In the genomic region with DNA sequence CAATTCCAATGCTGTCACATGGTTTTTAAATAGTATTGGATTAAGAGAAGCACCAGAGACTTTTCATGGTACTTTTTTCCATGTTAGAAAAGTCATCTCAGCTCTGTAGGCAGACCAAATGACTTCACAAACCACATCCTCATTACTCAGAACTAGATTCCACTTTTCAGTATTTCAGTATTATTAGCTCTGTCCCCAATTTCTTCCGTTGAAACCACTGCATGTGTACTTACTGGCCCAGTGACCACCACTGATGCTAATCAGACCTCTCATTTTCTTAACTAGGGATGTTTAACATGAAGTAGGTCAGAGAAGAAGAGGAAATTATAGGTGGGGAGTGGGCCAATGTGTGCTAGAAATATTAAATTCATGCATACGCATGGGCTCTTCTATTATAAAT, we compare ENCODE assay signal across 27 mouse cellular contexts.
DNase-seq lines count a peak whose midpoint lies in the region; ATAC-seq and TF ChIP-seq lines count a peak whose summit lies in the region.
"Had no signal": no experiment of that assay in that cellular context is flagged by ENCODE, and none has a peak within 500 bp of the region (broad histone marks: within the 10 kb centered on the region; RNA-seq: fewer than 3 reads in every experiment).

No protein-coding gene starts in this region.

- H3K4me1 ChIP-seq in CH12.LX (ENCODE audit: control insufficient read depth in 1 of 2, insufficient read depth in 2 of 2): peaks cover 13 to 19% of the 10 kb centered on the region in 2 experiments
- H3K4me1 ChIP-seq: forebrain, embryonic 10.5 days; forebrain, embryonic 13.5 days; heart, embryonic 12.5 days; heart, embryonic 15.5 days; intestine, embryonic 15.5 days had no signal

- TF ChIP-seq RAD21 in CH12.LX (IDR thresholded peaks at IDR 0.05; ENCODE audit: low read depth, low read length): peak; percentile 29

- no peak for TF ChIP-seq POLR2A in CH12.LX (IDR thresholded peaks at IDR 0.05; ENCODE audit: low read depth, low read length)

- dilution Hi-C loops in CH12.LX (cut with MboI; ENCODE audit: extremely low pct_ligation_motif_present, extremely low pct_unique_long_range_greater_than_20kb, low sequenced_read_pairs): no loop called here

- TF ChIP-seq CTCF in CH12.LX (conservative IDR thresholded peaks at IDR 0.05 in 1 of 2, IDR thresholded peaks at IDR 0.05 in 1 of 2; ENCODE audit: low read depth in 2 of 2, low read length in 2 of 2): no peak

- H3K27me3 ChIP-seq in CH12.LX (replicated peaks): no peaks in the 10 kb centered on the region
- H3K27me3 ChIP-seq: forebrain, embryonic 13.5 days; heart, embryonic 12.5 days; heart, embryonic 15.5 days; intestine, embryonic 15.5 days had no signal

- H3K36me3 ChIP-seq in CH12.LX (replicated peaks in 1 of 2; ENCODE audit: control insufficient read depth in 1 of 2, insufficient read depth in 1 of 2, low read length in 1 of 2): no peaks in the 10 kb centered on the region
- H3K36me3 ChIP-seq: forebrain, embryonic 10.5 days; heart, embryonic 12.5 days; heart, embryonic 15.5 days; intestine, embryonic 15.5 days had no signal

- H3K9ac ChIP-seq in CH12.LX (ENCODE audit: insufficient read depth, low read depth): no peak overlapping the region
- H3K9ac ChIP-seq: forebrain, embryonic 13.5 days; forebrain, postnatal 0 days; heart, embryonic 12.5 days; heart, embryonic 15.5 days; hindbrain, embryonic 14.5 days; intestine, embryonic 15.5 days had no signal

- H3K9me3 ChIP-seq in CH12.LX (replicated peaks; ENCODE audit: low read length): no peaks in the 10 kb centered on the region
- H3K9me3 ChIP-seq: forebrain, embryonic 10.5 days; forebrain, embryonic 13.5 days; heart, embryonic 12.5 days; heart, embryonic 15.5 days; intestine, embryonic 15.5 days had no signal

- H3K79me2 ChIP-seq in CH12.LX (replicated peaks; ENCODE audit: control insufficient read depth, extremely low read depth, insufficient read depth, poor library complexity, severe bottlenecking): no peaks in the 10 kb centered on the region

- DNase-seq in CD4-positive helper T cell, adult 2 months (ENCODE audit: low read depth, low spot score): peak; percentile 26
- peak; percentile 90 for DNase-seq in CH12.LX (ENCODE audit: extremely low read depth)
- DNase-seq in embryo, embryonic 10 days (ENCODE audit: low spot score): no peak
- DNase-seq in cerebellum, adult 9-10 months: no peak
- DNase-seq in urinary bladder, postnatal 25 days (ENCODE audit: low spot score): no peak
- DNase-seq: adrenal gland, adult 8-10 months; adrenal gland, postnatal 25 days; B cell, adult 2 months; cerebellum, adult 18-20 months; cerebellum, adult 9-11 months; cerebellum, postnatal 25 days; forebrain, postnatal 0 days; gastrocnemius, postnatal 25 days; heart, adult 18-20 months; heart, postnatal 10 days; heart, postnatal 36 days; kidney, adult 11 months; kidney, adult 8-10 months had no signal

- peak; percentile 48 to 71; a peak in 2 of 4 replicates for ATAC-seq in hematopoietic stem cell, adult 5-6 weeks (replicated peaks in 1 of 2; ENCODE audit: insufficient read depth in 1 of 2, low FRiP score in 2 of 2, low TSS enrichment in 1 of 2, low read depth in 1 of 2, poor library complexity in 2 of 2, severe bottlenecking in 2 of 2)
- no peak for ATAC-seq in megakaryocyte-erythroid progenitor cell, adult 5-6 weeks (replicated peaks; ENCODE audit: low FRiP score, low TSS enrichment, poor library complexity, severe bottlenecking)
- ATAC-seq: forebrain, embryonic 13.5 days; forebrain, postnatal 0 days; hindbrain, postnatal 0 days; intestine, embryonic 15.5 days had no signal

- H3K4me3 ChIP-seq in CH12.LX (replicated peaks in 1 of 3; ENCODE audit: low read depth in 2 of 3, low read length in 2 of 3, poor library complexity in 1 of 3): no peak overlapping the region
- H3K4me3 ChIP-seq: forebrain, embryonic 10.5 days; forebrain, embryonic 13.5 days; heart, embryonic 12.5 days; heart, embryonic 15.5 days; intestine, embryonic 15.5 days had no signal

- in situ Hi-C loops in CH12.LX (cut with MboI; ENCODE audit: low pct_ligation_motif_present, low pct_unique_long_range_greater_than_20kb, low sequenced_read_pairs): no loop called here

- peak overlapping the region; percentile 71; the same call in 1 of the 2 replicates for H3K4me2 ChIP-seq in CH12.LX (ENCODE audit: insufficient read depth, low read depth, poor library complexity, severe bottlenecking)
- H3K4me2 ChIP-seq: forebrain, embryonic 13.5 days; heart, embryonic 12.5 days; heart, embryonic 15.5 days; hindbrain, embryonic 14.5 days; intestine, embryonic 15.5 days had no signal

- TF ChIP-seq EP300 in CH12.LX (IDR thresholded peaks at IDR 0.05; ENCODE audit: low read length): peak; percentile 100

- H3K27ac ChIP-seq in CH12.LX (ENCODE audit: insufficient read depth, low read depth): peak overlapping the region; percentile 71
- H3K27ac ChIP-seq: forebrain, embryonic 10.5 days; forebrain, embryonic 13.5 days; heart, embryonic 15.5 days; hindbrain, embryonic 14.5 days; hindbrain, postnatal 0 days; intestine, embryonic 15.5 days had no signal

TF ChIP-seq in CH12.LX, 34 proteins besides CTCF, POLR2A, EP300 and RAD21:
- TF ChIP-seq ZKSCAN1 (IDR thresholded peaks at IDR 0.05; ENCODE audit: borderline replicate concordance, low read depth, low read length): no peak; the same call in 1 of the 2 replicates
- no peak for TF ChIP-seq USF1 (IDR thresholded peaks at IDR 0.05; ENCODE audit: low read depth, low read length)
- no peak for TF ChIP-seq NRF1 (IDR thresholded peaks at IDR 0.05; ENCODE audit: low read depth, low read length)
- TF ChIP-seq HCFC1 (IDR thresholded peaks at IDR 0.05; ENCODE audit: low read depth, low read length): peak; percentile 60
- peak; percentile 99 for TF ChIP-seq JUND (conservative IDR thresholded peaks at IDR 0.05; ENCODE audit: low read depth, low read length)
- TF ChIP-seq MAX (IDR thresholded peaks at IDR 0.05; ENCODE audit: low read length): peak; percentile 85
- TF ChIP-seq ZC3H11A (IDR thresholded peaks at IDR 0.05; ENCODE audit: low read depth, low read length): 0 out of 2 replicates have a peak, but pooled peaks have one; percentile 10
- TF ChIP-seq MEF2A (IDR thresholded peaks at IDR 0.05; ENCODE audit: borderline replicate concordance, low read depth, low read length): peak; percentile 100
- TF ChIP-seq SMC3 (IDR thresholded peaks at IDR 0.05; ENCODE audit: low read depth, low read length): peak; percentile 37
- 0 out of 2 replicates have a peak, but pooled peaks have one; percentile 42 for TF ChIP-seq TBP (conservative IDR thresholded peaks at IDR 0.05; ENCODE audit: low read depth, low read length)
- TF ChIP-seq ELF1 (IDR thresholded peaks at IDR 0.05; ENCODE audit: low read depth, low read length): peak; percentile 42; the same call in 1 of the 2 replicates
- TF ChIP-seq SIN3A (IDR thresholded peaks at IDR 0.05; ENCODE audit: low read length): peak; percentile 79
- peak; percentile 80; the same call in 1 of the 2 replicates for TF ChIP-seq E2F4 (IDR thresholded peaks at IDR 0.05; ENCODE audit: insufficient replicate concordance, low read depth, low read length)
- peak; percentile 98 for TF ChIP-seq TCF12 (IDR thresholded peaks at IDR 0.05; ENCODE audit: low read depth, low read length)
- TF ChIP-seq UBTF (IDR thresholded peaks at IDR 0.05; ENCODE audit: low read depth, low read length): no peak
- TF ChIP-seq CHD1 (IDR thresholded peaks at IDR 0.05; ENCODE audit: low read depth, low read length): no peak
- TF ChIP-seq RCOR1 (conservative IDR thresholded peaks at IDR 0.05; ENCODE audit: low read depth, low read length): peak; percentile 99
- no peak; the same call in 1 of the 2 replicates for TF ChIP-seq USF2 (conservative IDR thresholded peaks at IDR 0.05; ENCODE audit: low read depth, low read length)
- peak; percentile 100 for TF ChIP-seq JUN (IDR thresholded peaks at IDR 0.05; ENCODE audit: insufficient read depth, low read depth, low read length)
- TF ChIP-seq GABPA (IDR thresholded peaks at IDR 0.05; ENCODE audit: insufficient replicate concordance, low read depth, low read length): no peak
- TF ChIP-seq ZMIZ1 (IDR thresholded peaks at IDR 0.05; ENCODE audit: low read depth, low read length): no peak
- peak; percentile 88 for TF ChIP-seq ZNF384 (IDR thresholded peaks at IDR 0.05; ENCODE audit: low read depth, low read length)
- TF ChIP-seq CHD2 (IDR thresholded peaks at IDR 0.05; ENCODE audit: low read length): peak; percentile 94
- TF ChIP-seq MAFK (IDR thresholded peaks at IDR 0.05; ENCODE audit: insufficient replicate concordance, low read length): peak; percentile 94
- TF ChIP-seq POLR2AphosphoS2 (IDR thresholded peaks at IDR 0.05; ENCODE audit: low read depth, low read length): no peak
- TF ChIP-seq MYC (IDR thresholded peaks at IDR 0.05; ENCODE audit: low read depth, low read length): peak; percentile 94
- 0 out of 2 replicates have a peak, but pooled peaks have one; percentile 54 for TF ChIP-seq KAT2A (IDR thresholded peaks at IDR 0.05; ENCODE audit: insufficient replicate concordance, low read length)
- 0 out of 2 replicates have a peak, but pooled peaks have one; percentile 12 for TF ChIP-seq NELFE (IDR thresholded peaks at IDR 0.05; ENCODE audit: low read depth, low read length)
- peak; percentile 100 for TF ChIP-seq IRF4 (IDR thresholded peaks at IDR 0.05; ENCODE audit: low read depth, low read length)
- no peak; the same call in 1 of the 2 replicates for TF ChIP-seq MAZ (IDR thresholded peaks at IDR 0.05; ENCODE audit: low read depth, low read length)
- TF ChIP-seq PAX5 (IDR thresholded peaks at IDR 0.05; ENCODE audit: low read length): no peak
- TF ChIP-seq MXI1 (IDR thresholded peaks at IDR 0.05; ENCODE audit: low read depth, low read length): no peak
- peak; percentile 98 for TF ChIP-seq ETS1 (conservative IDR thresholded peaks at IDR 0.05; ENCODE audit: low read depth, low read length)
- TF ChIP-seq BHLHE40 (IDR thresholded peaks at IDR 0.05; ENCODE audit: low read depth, low read length): peak; percentile 95

Comparison
In these comparisons a context has a peak if more than half of its experiments do, and no peak if none do; other contexts are left out.
1. DNase-seq: peak in CD4-positive helper T cell, adult 2 months (single experiment) and CH12.LX (single experiment); none in embryo, embryonic 10 days (single experiment), cerebellum, adult 9-10 months (single experiment) and urinary bladder, postnatal 25 days (single experiment).